Mouse (Mus musculus) myocyte (in vitro differentiated cells): ENCODE data around the gene Twf1. TPM values are rescaled to one million over a fixed set of nuclear protein-coding genes. Genes with fewer than 3 reads are reported as not detected.

Experiments used
- H3K27me3 ChIP-seq: one replicate; pipeline ENCODE4 v1.6.1; 2011; ENCODE audit not compliant: control insufficient read depth, insufficient read depth, insufficient read length
- H3K36me3 ChIP-seq: one replicate; pipeline ENCODE4 v1.6.1; 2011; ENCODE audit not compliant: control insufficient read depth, insufficient read depth
- H3K4me2 ChIP-seq: one replicate; pipeline ENCODE4 v1.6.1; 2011; ENCODE audit warnings: low read depth, control low read depth
- H3K4me3 ChIP-seq: one replicate; pipeline ENCODE4 v1.5.1; 2011; ENCODE audit warnings: mild to moderate bottlenecking, control low read depth, moderate library complexity
- H3K79me2 ChIP-seq: one replicate; pipeline ENCODE4 v1.6.1; 2011; ENCODE audit not compliant: control insufficient read depth, insufficient read depth
- H3ac ChIP-seq: one replicate; pipeline ENCODE4 v1.6.1; 2011; ENCODE audit not compliant: control insufficient read depth, insufficient read length
- CEBPB ChIP-seq: IDR thresholded peaks from 2 replicates; pipeline ENCODE4 v1.6.1; 2011; ENCODE audit warnings: mild to moderate bottlenecking, moderate library complexity; ENCODE audit not compliant: poor library complexity, insufficient read depth, severe bottlenecking
- E2F4 ChIP-seq: IDR thresholded peaks from one replicate; pipeline ENCODE4 v1.6.1; 2011; ENCODE audit warnings: mild to moderate bottlenecking, control low read depth, moderate library complexity; ENCODE audit not compliant: insufficient read depth
- MAX ChIP-seq: IDR thresholded peaks from one replicate; pipeline ENCODE4 v1.6.1; 2011; ENCODE audit warnings: low read depth, mild to moderate bottlenecking, control low read depth
- MYOD1 ChIP-seq, 3 experiments: IDR thresholded peaks; one replicate each; pipeline ENCODE4 v1.6.1; 2011; ENCODE audit warnings: control low read depth in 2 of 3, low read depth in 2 of 3, mild to moderate bottlenecking in 2 of 3, moderate library complexity in 1 of 3; ENCODE audit not compliant: insufficient read length in 2 of 3, control insufficient read depth in 1 of 3
- MYOG ChIP-seq, 3 experiments: IDR thresholded peaks; one replicate each; pipeline ENCODE4 v1.6.1; 2011; ENCODE audit warnings: control low read depth in 2 of 3, low read depth in 2 of 3, mild to moderate bottlenecking in 2 of 3; ENCODE audit not compliant: insufficient read length in 2 of 3, control insufficient read depth in 1 of 3, insufficient read depth in 1 of 3
- POLR2A ChIP-seq: IDR thresholded peaks from one replicate; pipeline ENCODE4 v1.6.1; 2011; ENCODE audit warnings: low read depth, mild to moderate bottlenecking, control low read depth, moderate library complexity; ENCODE audit not compliant: insufficient read length
- POLR2AphosphoS2 ChIP-seq: IDR thresholded peaks from one replicate; pipeline ENCODE4 v1.6.1; 2011; ENCODE audit warnings: low read depth, control low read depth; ENCODE audit not compliant: insufficient read length
- REST ChIP-seq: IDR thresholded peaks from one replicate; pipeline ENCODE4 v1.6.1; 2011; ENCODE audit warnings: mild to moderate bottlenecking, control low read depth, moderate library complexity; ENCODE audit not compliant: insufficient read depth, insufficient read length
- SRF ChIP-seq: IDR thresholded peaks from one replicate; pipeline ENCODE4 v1.6.1; 2011; ENCODE audit warnings: low read depth; ENCODE audit not compliant: control insufficient read depth, insufficient read length
- TCF12 ChIP-seq: IDR thresholded peaks from one replicate; pipeline ENCODE4 v1.6.1; 2011; ENCODE audit warnings: mild to moderate bottlenecking, control low read depth; ENCODE audit not compliant: poor library complexity, insufficient read depth, severe bottlenecking
- TCF3 ChIP-seq: IDR thresholded peaks from one replicate; pipeline ENCODE4 v1.6.1; 2011; ENCODE audit warnings: low read depth, control low read depth; ENCODE audit not compliant: insufficient read length
- USF1 ChIP-seq: IDR thresholded peaks from one replicate; pipeline ENCODE4 v1.6.1; 2011; ENCODE audit warnings: low read depth, mild to moderate bottlenecking, control low read depth, moderate library complexity
- polyA plus RNA-seq: library from polyadenylated mRNA; unstranded; fragments of >200 nt; fragmentation: generic; extraction: Trizol; gene quantifications from one replicate; pipeline ENCODE4 v1.2.1, GENCODE M21; 2012; ENCODE audit warnings: missing spikeins

Twf1 gene
- polyA plus RNA-seq, 1 experiment = 28.6 TPM

DNA sequence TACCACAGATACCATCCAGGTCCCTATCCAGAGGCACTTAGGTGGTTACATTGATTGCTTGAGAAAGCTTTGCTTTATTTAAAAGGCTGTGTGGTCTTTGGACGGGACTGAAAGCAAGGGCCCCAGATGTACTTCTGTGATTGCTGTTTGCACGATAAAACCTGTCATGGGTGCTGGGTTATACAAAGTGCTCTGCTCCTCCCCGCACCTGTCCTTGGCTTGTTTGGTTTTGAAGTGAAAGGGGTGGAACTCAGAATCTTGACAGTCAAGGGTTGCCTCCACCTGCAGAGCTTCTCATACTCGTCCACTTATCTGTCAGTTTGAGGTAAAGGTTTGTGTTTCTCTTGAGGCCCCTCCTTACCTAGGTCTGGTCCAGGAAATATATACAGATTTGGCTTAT, 40.9 kb upstream of the Twf1 start:
- peaks cover 15% of the 10 kb centered on the region for H3K27me3 ChIP-seq
- no peak overlapping the region for H3K4me3 ChIP-seq
- H3K36me3 ChIP-seq = no peaks in the 10 kb centered on the region
- no peak overlapping the region for H3K4me2 ChIP-seq
- TF ChIP-seq TCF12 (no peak), E2F4 (no peak), POLR2A (no peak), POLR2AphosphoS2 (no peak), TCF3 (no peak), USF1 (no peak), SRF (no peak), CEBPB (no peak)
- no peaks in the 10 kb centered on the region for H3K79me2 ChIP-seq
- no peak overlapping the region for H3ac ChIP-seq

DNA sequence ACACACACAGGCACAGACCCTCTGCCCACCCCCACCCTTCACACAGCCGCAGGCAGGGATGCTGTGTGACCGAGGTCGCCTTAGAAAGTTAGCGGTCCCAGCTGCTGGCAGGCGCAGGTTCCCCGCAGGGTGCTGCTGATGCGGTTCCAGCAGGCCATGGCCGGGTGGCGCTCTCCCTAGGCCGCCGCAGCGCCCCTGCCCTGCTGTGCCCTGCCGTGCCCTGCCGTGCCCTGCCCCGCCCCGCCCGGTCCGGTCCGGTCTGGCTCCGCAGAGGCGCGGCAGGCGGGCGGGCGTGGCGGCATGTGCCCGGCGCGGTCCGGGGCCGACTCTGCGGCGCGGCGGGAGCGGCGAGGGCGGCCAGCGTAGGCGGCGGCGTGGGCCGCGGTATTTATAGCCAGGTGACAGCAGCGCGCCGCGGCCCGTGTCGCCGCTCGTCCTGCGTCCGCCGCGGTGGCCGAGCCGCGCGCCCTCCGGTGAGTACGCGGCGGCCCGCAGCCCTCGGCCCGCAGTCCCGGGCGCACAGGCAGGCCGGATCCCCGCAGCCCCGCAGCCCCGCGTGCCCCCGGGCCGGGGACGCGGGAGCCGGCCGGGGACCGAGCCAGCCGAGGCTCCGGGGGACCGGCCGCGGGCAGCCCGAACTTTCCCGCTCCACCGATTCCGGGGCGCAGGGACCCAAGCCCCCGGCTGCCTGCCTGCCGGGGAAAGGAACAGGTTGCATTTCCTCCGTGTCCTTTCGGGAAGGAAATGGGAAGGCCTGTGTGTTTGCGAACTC, 39.3 kb upstream of the Twf1 start, which contains the start of gene Tmem117:
Gene Tmem117 (plus strand): TSS at position 403 of the 772 bp plus-strand sequence.
- Histone ChIP-seq H3K36me3 (no peaks in the 10 kb centered on the region), H3K79me2 (no peaks in the 10 kb centered on the region), H3K4me2 (peak within 1 kb of the TSS; percentile 44), H3K4me3 (no peak within 1 kb of the TSS), H3ac (no peak within 1 kb of the TSS), H3K27me3 (peaks cover 15% of the 10 kb centered on the region)
- TF ChIP-seq MYOG (IDR thresholded peaks at IDR 0.05; ENCODE audit: control insufficient read depth in 1 of 3, insufficient read depth in 1 of 3, insufficient read length in 2 of 3, low read depth in 2 of 3) (peak in 1 of 3 experiments; percentile 5), SRF (no peak)

DNA sequence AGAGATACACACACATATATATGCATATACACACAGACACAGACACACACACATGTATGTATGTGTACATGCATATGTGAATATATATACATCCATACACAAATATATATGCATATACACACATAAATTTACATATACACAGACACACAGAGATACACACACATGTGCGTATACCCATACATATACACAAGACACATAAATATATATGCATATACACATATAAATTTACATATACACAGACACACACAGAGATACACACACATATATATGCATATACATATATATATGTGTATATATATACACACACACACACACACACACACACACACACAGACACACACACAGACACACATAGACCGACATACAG, 38.8 kb upstream of the Twf1 start:
- Histone ChIP-seq H3K4me2 (peak overlapping the region; percentile 44), H3K79me2 (no peaks in the 10 kb centered on the region), H3K27me3 (peaks cover 15% of the 10 kb centered on the region), H3K36me3 (no peaks in the 10 kb centered on the region), H3ac (no peak overlapping the region), H3K4me3 (no peak overlapping the region)
- TF ChIP-seq TCF3 = no peak
- TF ChIP-seq USF1 = no peak
- no peak for TF ChIP-seq E2F4
- no peak for TF ChIP-seq MAX
- no peak for TF ChIP-seq POLR2AphosphoS2
- TF ChIP-seq POLR2A = no peak
- no peak for TF ChIP-seq SRF
- no peak for TF ChIP-seq MYOG (IDR thresholded peaks at IDR 0.05; ENCODE audit: control insufficient read depth in 1 of 3, insufficient read depth in 1 of 3, insufficient read length in 2 of 3, low read depth in 2 of 3)
- no peak for TF ChIP-seq CEBPB
- TF ChIP-seq REST = no peak
- no peak for TF ChIP-seq MYOD1 (IDR thresholded peaks at IDR 0.05; ENCODE audit: control insufficient read depth in 1 of 3, insufficient read length in 2 of 3, low read depth in 2 of 3)
- TF ChIP-seq TCF12 = no peak

DNA sequence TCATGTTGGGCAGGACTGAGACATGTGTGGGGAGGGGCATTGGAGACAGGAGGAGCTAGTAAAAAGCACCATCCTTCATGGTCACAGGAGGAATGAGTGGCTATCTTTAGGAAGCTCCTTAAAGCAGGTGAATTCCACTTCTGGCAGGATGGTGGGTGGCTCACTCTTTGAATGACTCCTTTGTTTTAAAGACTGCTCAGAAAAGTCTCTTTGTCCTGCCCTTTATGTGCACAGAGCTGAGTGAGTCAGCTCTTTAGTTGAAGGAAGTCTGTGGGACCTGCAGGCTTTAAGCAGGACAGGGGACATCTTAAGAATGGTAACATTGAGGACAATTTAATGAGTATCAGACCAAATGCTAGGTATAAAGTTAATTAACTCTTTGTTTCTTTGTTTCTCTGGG, 31.2 kb upstream of the Twf1 start:
- Histone ChIP-seq H3K36me3 (no peaks in the 10 kb centered on the region), H3K4me3 (no peak overlapping the region), H3K4me2 (no peak overlapping the region), H3ac (no peak overlapping the region), H3K27me3 (no peaks in the 10 kb centered on the region), H3K79me2 (no peaks in the 10 kb centered on the region)
- TF ChIP-seq CEBPB = no peak
- TF ChIP-seq MAX = no peak
- no peak for TF ChIP-seq REST
- no peak for TF ChIP-seq MYOD1 (IDR thresholded peaks at IDR 0.05; ENCODE audit: control insufficient read depth in 1 of 3, insufficient read length in 2 of 3, low read depth in 2 of 3)
- TF ChIP-seq MYOG (IDR thresholded peaks at IDR 0.05; ENCODE audit: control insufficient read depth in 1 of 3, insufficient read depth in 1 of 3, insufficient read length in 2 of 3, low read depth in 2 of 3) = no peak
- no peak for TF ChIP-seq SRF
- TF ChIP-seq USF1 = no peak
- no peak for TF ChIP-seq TCF12
- TF ChIP-seq TCF3 = no peak
- TF ChIP-seq E2F4 = no peak
- no peak for TF ChIP-seq POLR2AphosphoS2
- TF ChIP-seq POLR2A = no peak

DNA sequence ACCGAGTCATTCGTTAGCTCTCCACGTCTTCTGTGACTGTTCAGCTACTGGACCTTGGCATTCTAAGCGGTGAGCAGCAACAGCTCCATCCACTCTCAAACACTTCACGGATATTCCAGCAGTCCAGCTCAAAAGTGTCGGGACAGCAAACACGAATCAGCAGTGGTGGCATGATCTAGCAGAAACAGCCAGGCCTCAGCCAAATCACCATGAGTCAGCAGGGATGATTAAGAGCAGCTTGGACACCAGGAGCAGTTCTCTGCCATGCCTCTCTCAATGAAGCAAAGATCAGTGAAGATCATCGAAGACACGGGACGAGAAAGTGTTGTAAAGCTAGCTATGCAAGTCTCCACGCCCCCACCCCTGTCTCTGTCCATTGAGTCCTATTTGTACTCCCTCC, 26.3 kb upstream of the Twf1 start:
- H3ac ChIP-seq = no peak overlapping the region
- TF ChIP-seq POLR2A (no peak), MAX (no peak), MYOD1 (IDR thresholded peaks at IDR 0.05; ENCODE audit: control insufficient read depth in 1 of 3, insufficient read length in 2 of 3, low read depth in 2 of 3) (no peak), USF1 (no peak), CEBPB (no peak), POLR2AphosphoS2 (no peak), SRF (no peak), MYOG (IDR thresholded peaks at IDR 0.05; ENCODE audit: control insufficient read depth in 1 of 3, insufficient read depth in 1 of 3, insufficient read length in 2 of 3, low read depth in 2 of 3) (no peak), REST (no peak), TCF12 (no peak), TCF3 (no peak), E2F4 (no peak)
- no peaks in the 10 kb centered on the region for H3K79me2 ChIP-seq
- H3K4me3 ChIP-seq = no peak overlapping the region
- H3K27me3 ChIP-seq = no peaks in the 10 kb centered on the region
- H3K4me2 ChIP-seq = no peak overlapping the region
- no peaks in the 10 kb centered on the region for H3K36me3 ChIP-seq
